ENCODE assay signal across 8 mouse cellular contexts in genomic region chr19:34550205-34550533, GRCm38 (mm10). TPM values are rescaled to one million over a fixed set of nuclear protein-coding genes. Genes with fewer than 3 reads are reported as not detected.
DNase-seq lines count a peak whose midpoint lies in the region; ATAC-seq and TF ChIP-seq lines count a peak whose summit lies in the region.

No protein-coding gene starts in this region.

- peaks cover 14% of the 10 kb centered on the region; the same call in 1 of the 2 replicates for H3K4me1 ChIP-seq in heart, embryonic 11.5 days (ENCODE audit: control insufficient read depth, insufficient read depth, low read length)
- H3K4me1 ChIP-seq in E14TG2a.4 (replicated peaks; ENCODE audit: low read depth, low read length), result peaks cover 7% of the 10 kb centered on the region
- no peaks in the 10 kb centered on the region for H3K4me1 ChIP-seq in hindbrain, embryonic 11.5 days (replicated peaks; ENCODE audit: control insufficient read depth, insufficient read depth, low read length)

- ATAC-seq in heart, embryonic 11.5 days (replicated peaks; ENCODE audit: insufficient number of reproducible peaks, low FRiP score, low TSS enrichment), result no peak
- 0 out of 2 replicates have a peak, but pooled peaks have one; percentile 31 for ATAC-seq in hindbrain, embryonic 11.5 days (ENCODE audit: low FRiP score)
- peak; percentile 10; the same call in 1 of the 2 replicates for ATAC-seq in megakaryocyte-erythroid progenitor cell, adult 5-6 weeks (replicated peaks; ENCODE audit: low FRiP score, low TSS enrichment, poor library complexity, severe bottlenecking)

- peak overlapping the region; percentile 51 for H3K4me3 ChIP-seq in heart, embryonic 11.5 days (ENCODE audit: low read depth, low read length)
- peak overlapping the region; percentile 76 for H3K4me3 ChIP-seq in E14TG2a.4 (replicated peaks; ENCODE audit: low read length)
- H3K4me3 ChIP-seq in hindbrain, embryonic 11.5 days (ENCODE audit: low read depth, low read length), result peak overlapping the region; percentile 33

- peak overlapping the region; percentile 63; the same call in 1 of the 2 replicates for H3K9ac ChIP-seq in heart, embryonic 11.5 days (ENCODE audit: low read depth, low read length)
- H3K9ac ChIP-seq in hindbrain, embryonic 11.5 days (ENCODE audit: low read depth, low read length), result peak overlapping the region; percentile 40

- no peak overlapping the region; the same call in 1 of the 2 replicates for H3K27ac ChIP-seq in heart, embryonic 11.5 days (ENCODE audit: low read depth, low read length)
- H3K27ac ChIP-seq in hindbrain, embryonic 11.5 days (ENCODE audit: low read depth, low read length), result no peak overlapping the region

- no peak for TF ChIP-seq CTCF in E14TG2a.4 (conservative IDR thresholded peaks at IDR 0.05; ENCODE audit: low read length)

- peak overlapping the region; percentile 67 for H3K4me2 ChIP-seq in heart, embryonic 11.5 days
- H3K4me2 ChIP-seq in hindbrain, embryonic 11.5 days (replicated peaks; ENCODE audit: low read depth, low read length), result peak overlapping the region; percentile 55

- H3K36me3 ChIP-seq in heart, embryonic 11.5 days (ENCODE audit: control insufficient read depth, insufficient read depth, low read length), result no peaks in the 10 kb centered on the region
- H3K36me3 ChIP-seq in E14TG2a.4 (ENCODE audit: insufficient read depth, low read length), result no peaks in the 10 kb centered on the region
- H3K36me3 ChIP-seq in hindbrain, embryonic 11.5 days (ENCODE audit: control insufficient read depth, insufficient read depth, low read length), result no peaks in the 10 kb centered on the region

- no peaks in the 10 kb centered on the region for H3K9me3 ChIP-seq in heart, embryonic 11.5 days (replicated peaks; ENCODE audit: control insufficient read depth, low read length)
- peaks cover 2% of the 10 kb centered on the region; the same call in 1 of the 2 replicates for H3K9me3 ChIP-seq in E14TG2a.4 (ENCODE audit: low read length)
- H3K9me3 ChIP-seq in hindbrain, embryonic 11.5 days (ENCODE audit: control insufficient read depth, low read length), result no peaks in the 10 kb centered on the region

- no peak for DNase-seq in heart, adult 8-10 months (ENCODE audit: low spot score)
- DNase-seq in hindbrain, embryonic 11.5 days (ENCODE audit: low spot score), result no peak
- DNase-seq in right cerebral cortex, postnatal 25 days, result no peak
- no peak for DNase-seq in c-Kit-positive CD71-positive TER-119-positive erythroid progenitor cells, embryonic 14.5 days (ENCODE audit: low spot score)
- no peak for DNase-seq in spleen, postnatal 36 days (ENCODE audit: low spot score in 2 of 2)

- no peaks in the 10 kb centered on the region for H3K27me3 ChIP-seq in heart, embryonic 11.5 days (ENCODE audit: control insufficient read depth, insufficient read depth, low read length)
- 0 out of 2 replicates have a peak, but pooled peaks cover 2% of the 10 kb centered on the region for H3K27me3 ChIP-seq in E14TG2a.4 (ENCODE audit: insufficient read depth, low read length)
- H3K27me3 ChIP-seq in hindbrain, embryonic 11.5 days (ENCODE audit: control insufficient read depth, insufficient read depth, low read length), result no peaks in the 10 kb centered on the region

- WGBS in heart, embryonic 11.5 days (ENCODE audit: insufficient replicate concordance), result 27% methylated on average over 4 of the region's 4 CpGs
- 36% methylated on average over 4 of the region's 4 CpGs for WGBS in hindbrain, embryonic 11.5 days

RNA-seq across cellular contexts. Expression of gene Ifit2, which starts 0.3 kb away (rescaled TPM):
- polyA plus RNA-seq in heart, embryonic 11.5 days (2014; fragmentation: Nextera tagmentation; extraction: Ambion mirVana), result 5.6 and 6.4 TPM in 2 replicates
- 1 to 10 TPM; 3.2 to 4.4 (median 3.7) TPM for total RNA-seq in heart, adult 8-10 months (2022)
- polyA plus RNA-seq in hindbrain, embryonic 11.5 days (2014; fragmentation: Nextera tagmentation; extraction: Ambion mirVana), result 3.7 and 4.2 TPM in 2 replicates
- 7.1 and 7.6 TPM in 2 replicates for total RNA-seq in megakaryocyte-erythroid progenitor cell, adult 5-6 weeks (2014; fragmentation: Nextera tagmentation)
- 13.4 and 15.4 TPM in 2 replicates for total RNA-seq in megakaryocyte-erythroid progenitor cell, adult 5-6 weeks (2017)

RNA-seq across cellular contexts. Expression of gene Lipa, which starts 22.9 kb away (rescaled TPM):
- polyA plus RNA-seq in heart, embryonic 11.5 days (2014; fragmentation: Nextera tagmentation; extraction: Ambion mirVana), result 36.2 and 41.2 TPM in 2 replicates
- total RNA-seq in heart, adult 8-10 months (2022), result 10 to 100 TPM; 22.6 to 27.5 (median 24.7) TPM
- polyA plus RNA-seq in hindbrain, embryonic 11.5 days (2014; fragmentation: Nextera tagmentation; extraction: Ambion mirVana), result 27.3 and 28.2 TPM in 2 replicates
- 31.6 and 38.3 TPM in 2 replicates for total RNA-seq in megakaryocyte-erythroid progenitor cell, adult 5-6 weeks (2014; fragmentation: Nextera tagmentation)
- total RNA-seq in megakaryocyte-erythroid progenitor cell, adult 5-6 weeks (2017), result 26.1 and 28.3 TPM in 2 replicates

RNA-seq across cellular contexts. Expression of gene Ifit3, which starts 33.2 kb away (rescaled TPM):
- polyA plus RNA-seq in heart, embryonic 11.5 days (2014; fragmentation: Nextera tagmentation; extraction: Ambion mirVana), result 0.19 and 0.24 TPM in 2 replicates
- 1 to 10 TPM; 1.8 to 4.4 (median 3.9) TPM for total RNA-seq in heart, adult 8-10 months (2022)
- 0.15 and 0.19 TPM in 2 replicates for polyA plus RNA-seq in hindbrain, embryonic 11.5 days (2014; fragmentation: Nextera tagmentation; extraction: Ambion mirVana)
- total RNA-seq in megakaryocyte-erythroid progenitor cell, adult 5-6 weeks (2014; fragmentation: Nextera tagmentation), result not detected in 2 replicates
- 0.69 and 1.2 TPM in 2 replicates for total RNA-seq in megakaryocyte-erythroid progenitor cell, adult 5-6 weeks (2017)

RNA-seq across cellular contexts. Expression of gene Ifit1bl1, which starts 51.6 kb away (rescaled TPM):
- polyA plus RNA-seq in heart, embryonic 11.5 days (2014; fragmentation: Nextera tagmentation; extraction: Ambion mirVana), result 1.1 and 1.5 TPM in 2 replicates
- total RNA-seq in heart, adult 8-10 months (2022), result 1 to 10 TPM; 1.4 to 3.8 (median 2.1) TPM
- polyA plus RNA-seq in hindbrain, embryonic 11.5 days (2014; fragmentation: Nextera tagmentation; extraction: Ambion mirVana), result 0.25 and 0.42 TPM in 2 replicates
- total RNA-seq in megakaryocyte-erythroid progenitor cell, adult 5-6 weeks (2014; fragmentation: Nextera tagmentation), result not detected in 2 replicates
- 0.46 TPM in 1 of 2 replicates, not detected in the other for total RNA-seq in megakaryocyte-erythroid progenitor cell, adult 5-6 weeks (2017)

RNA-seq across cellular contexts. Expression of gene Ifit3b, which starts 57.6 kb away (rescaled TPM):
- 0.14 and 0.44 TPM in 2 replicates for polyA plus RNA-seq in heart, embryonic 11.5 days (2014; fragmentation: Nextera tagmentation; extraction: Ambion mirVana)
- 1 to 10 TPM; 1.4 to 1.8 (median 1.5) TPM for total RNA-seq in heart, adult 8-10 months (2022)
- 0.28 TPM in 1 of 2 replicates, not detected in the other for polyA plus RNA-seq in hindbrain, embryonic 11.5 days (2014; fragmentation: Nextera tagmentation; extraction: Ambion mirVana)
- not detected in 2 replicates for total RNA-seq in megakaryocyte-erythroid progenitor cell, adult 5-6 weeks (2014; fragmentation: Nextera tagmentation)
- total RNA-seq in megakaryocyte-erythroid progenitor cell, adult 5-6 weeks (2017), result not detected in 2 replicates
